ENCODE assay signal across 17 mouse cellular contexts in genomic region chr7:122701751-122702150, GRCm38 (mm10). TPM values are rescaled to one million over a fixed set of nuclear protein-coding genes. Genes with fewer than 3 reads are reported as not detected.
DNase-seq lines count a peak whose midpoint lies in the region; TF ChIP-seq lines count a peak whose summit lies in the region.
"Had no signal": no experiment of that assay in that cellular context is flagged by ENCODE, and none has a peak within 500 bp of the region (broad histone marks: within the 10 kb centered on the region; RNA-seq: fewer than 3 reads in every experiment).

No protein-coding gene starts in this region.

- no peaks in the 10 kb centered on the region for H3K4me1 ChIP-seq in cerebellum, adult 2 months (ENCODE audit: control insufficient read depth, insufficient read depth, low read length)
- H3K4me1 ChIP-seq: embryonic facial prominence, embryonic 15.5 days; heart, embryonic 15.5 days; intestine, embryonic 15.5 days; liver, embryonic 13.5 days had no signal

- H3K27ac ChIP-seq in cerebellum, adult 2 months (ENCODE audit: insufficient read depth, low read length), result no peak overlapping the region
- H3K27ac ChIP-seq: embryonic facial prominence, embryonic 15.5 days; heart, embryonic 15.5 days; intestine, embryonic 15.5 days; liver, embryonic 13.5 days had no signal

- H3K4me3 ChIP-seq in cerebellum, adult 2 months (replicated peaks; ENCODE audit: insufficient read depth, low read depth, low read length), result no peak overlapping the region
- H3K4me3 ChIP-seq: embryonic facial prominence, embryonic 15.5 days; heart, embryonic 15.5 days; intestine, embryonic 15.5 days; liver, embryonic 13.5 days had no signal

- WGBS in cerebellum, adult 2 months, result 34% methylated on average over 5 of the region's 5 CpGs

- H3K27me3 ChIP-seq in cerebellum, adult 2 months (ENCODE audit: control insufficient read depth, insufficient read depth, low read length), result no peaks in the 10 kb centered on the region
- H3K27me3 ChIP-seq: embryonic facial prominence, embryonic 15.5 days; heart, embryonic 15.5 days; intestine, embryonic 15.5 days; liver, embryonic 13.5 days had no signal

- intact Hi-C loops in left cerebral cortex, postnatal 25 days (cut with DNase I), result loop anchor here (1.0 to 2.0 kb wide), 2 partner anchors 27 to 78 kb away; no protein-coding TSS in a partner anchor
- intact Hi-C loops in gastrocnemius, postnatal 36 days (cut with DNase I), result no loop called here

- no peak for TF ChIP-seq POLR2A in cerebellum, adult 2 months (IDR thresholded peaks at IDR 0.05; ENCODE audit: borderline replicate concordance, insufficient read depth, low read length)

- no peak for TF ChIP-seq CTCF in cerebellum, adult 2 months (IDR thresholded peaks at IDR 0.05; ENCODE audit: borderline replicate concordance, insufficient read depth, low read depth, low read length)

- DNase-seq in frontal cortex, adult 2 months (ENCODE audit: extremely low spot score in 1 of 2, low spot score in 1 of 2), result peak; percentile 50 to 64
- no peak for DNase-seq in frontal cortex, postnatal 25 days (ENCODE audit: low spot score in 2 of 2)
- DNase-seq in MN1 (ENCODE audit: low spot score), result peak; percentile 65
- DNase-seq in layer of hippocampus, adult 18-20 months (ENCODE audit: low spot score in 2 of 2), result peak; percentile 13 to 55
- peak; percentile 51 to 83 for DNase-seq in left cerebral cortex, postnatal 25 days (ENCODE audit: low spot score in 2 of 2)
- DNase-seq in cerebellum, adult 2 months, result no peak
- DNase-seq in testis, postnatal 14 days (ENCODE audit: low spot score), result no peak
- DNase-seq in gastrocnemius, postnatal 36 days, result no peak
- DNase-seq: cerebellum, adult 8-10 months; kidney, postnatal 4 days; liver, embryonic 13.5 days; spleen, adult 18-20 months; thymus, adult 2 months had no signal

RNA-seq across cellular contexts. Expression of gene Cacng3, which starts 31.5 kb away (rescaled TPM):
- polyA plus RNA-seq in frontal cortex, adult 2 months (2012; rRNA removed), result 63.1 and 78.9 TPM in 2 replicates
- total RNA-seq in layer of hippocampus, adult 18-20 months (2021), result 10 to 100 TPM; 62.5 to 67.0 TPM
- 100 to 1,000 TPM; 151 to 158 TPM for total RNA-seq in left cerebral cortex, postnatal 25 days (2021)
- 6.4 and 7.1 TPM in 2 replicates for polyA plus RNA-seq in cerebellum, adult 2 months (2012; rRNA removed)
- not detected for total RNA-seq in gastrocnemius, postnatal 36 days (2021)
- total RNA-seq: gastrocnemius, adult 8-10 months had no signal
- polyA plus RNA-seq: liver, embryonic 13.5 days; thymus, adult 2 months had no signal

Comparison
In these comparisons a context has a peak if more than half of its experiments do, and no peak if none do; other contexts are left out.
1. DNase-seq: peak in frontal cortex, adult 2 months (2 of 2), MN1 (single experiment), layer of hippocampus, adult 18-20 months (2 of 2) and left cerebral cortex, postnatal 25 days (2 of 2); none in frontal cortex, postnatal 25 days (0 of 2), cerebellum, adult 2 months (0 of 2), testis, postnatal 14 days (single experiment) and gastrocnemius, postnatal 36 days (0 of 2).
2. RNA of gene Cacng3, which starts 31.5 kb away (total RNA-seq): 151 to 158 TPM in left cerebral cortex, postnatal 25 days and 62.5 to 67.0 TPM in layer of hippocampus, adult 18-20 months; not detected in gastrocnemius, postnatal 36 days; every median in the first group is over 10 times any median in the second.